Mouse (Mus musculus) thymus, adult 2 months (tissue): ENCODE measurements at regions not wholly inside any gene's neighbourhood (a gene's known extent, or its start where the extent isn't known, plus 50 kb on each side); places are given as distances from the start of the nearest gene placed in this dataset.
"Not testable (repeated sequence)": the region's sequence is repeated elsewhere in the genome, so short reads cannot be mapped to it uniquely, and the experiment has no call there.

Source experiments
- CTCF ChIP-seq: fragments of 200-500 bp; IDR thresholded peaks from 2 replicates; pipeline ENCODE4 v1.5.1; 2012; ENCODE audit warnings: mild to moderate bottlenecking, control low read depth, low read length, moderate library complexity, borderline replicate concordance; ENCODE audit not compliant: control insufficient read depth, poor library complexity, insufficient read depth; ENCODE audit errors: extremely low read depth
- POLR2A ChIP-seq: fragments of 200-500 bp; IDR thresholded peaks from 2 replicates; pipeline ENCODE4 v1.6.1; 2012; ENCODE audit warnings: mild to moderate bottlenecking, low read length, control low read depth, moderate library complexity; ENCODE audit not compliant: control insufficient read depth, poor library complexity, insufficient read depth; ENCODE audit errors: extremely low read depth

DNA sequence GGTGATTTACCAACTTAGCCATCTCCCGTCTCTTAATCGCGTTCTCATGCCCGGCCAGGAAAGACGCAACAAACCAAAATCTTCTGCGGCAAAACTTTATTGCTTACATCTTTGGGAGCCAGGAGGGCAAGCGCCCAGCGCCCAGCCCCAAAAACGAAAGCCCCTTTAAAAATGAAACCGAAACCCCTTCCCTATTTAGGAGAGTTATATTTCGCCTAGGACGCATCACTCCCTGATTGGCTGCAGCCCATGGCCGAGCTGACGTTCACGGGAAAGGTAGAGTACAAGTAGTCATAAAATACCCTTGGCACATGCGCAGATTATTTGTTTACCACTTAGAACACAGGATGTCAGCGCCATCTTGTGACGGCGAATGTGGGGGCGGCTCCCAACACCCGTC is 783.3 kb downstream of the Ttll7 start:
- not testable (repeated sequence) for TF ChIP-seq CTCF, POLR2A
